Mouse (Mus musculus) intestine, embryonic 14.5 days (tissue): ENCODE measurements around the gene Slc6a1. TPM values are rescaled to one million over a fixed set of nuclear protein-coding genes. Genes with fewer than 3 reads are reported as not detected.
"Not testable (repeated sequence)": the region's sequence is repeated elsewhere in the genome, so short reads cannot be mapped to it uniquely, and the experiment has no call there.

Experiments
- ATAC-seq: fragments of 200-750 bp; cut with Nextera tagmentation; replicated peaks from 2 replicates; pipeline ENCODE4 v1.8.0; 2017; ENCODE audit warnings: low read depth, moderate number of reproducible peaks, moderate TSS enrichment, moderate library complexity; ENCODE audit not compliant: low FRiP score, low TSS enrichment
- DNase-seq: peaks from one replicate; pipeline ENCODE4 v3.0.0-alpha.2; 2018; ENCODE audit warnings: low spot score
- H3K27ac ChIP-seq: fragments of 300-500 bp; sonication (generic); 2 replicates; pipeline ENCODE4 v1.5.1; 2014; ENCODE audit warnings: low read depth, mild to moderate bottlenecking, control low read depth
- H3K27me3 ChIP-seq: fragments of 300-500 bp; sonication (generic); replicated peaks from 2 replicates; pipeline ENCODE4 v1.6.1; 2014; ENCODE audit warnings: low read length, control low read depth; ENCODE audit not compliant: control insufficient read depth, insufficient read depth
- H3K36me3 ChIP-seq: fragments of 300-500 bp; sonication (generic); 2 replicates; pipeline ENCODE4 v1.6.1; 2014; ENCODE audit warnings: low read length, control low read depth; ENCODE audit not compliant: control insufficient read depth, insufficient read depth
- H3K4me1 ChIP-seq: fragments of 300-500 bp; sonication (generic); replicated peaks from 2 replicates; pipeline ENCODE4 v1.6.1; 2014; ENCODE audit warnings: low read length, control low read depth, mixed read lengths; ENCODE audit not compliant: control insufficient read depth, insufficient read depth
- H3K4me2 ChIP-seq: fragments of 300-500 bp; sonication (generic); 2 replicates; pipeline ENCODE4 v1.6.1; 2014; ENCODE audit warnings: low read length
- H3K4me3 ChIP-seq: fragments of 300-500 bp; sonication (generic); 2 replicates; pipeline ENCODE4 v1.5.1; 2014; ENCODE audit warnings: low read depth, low read length, control low read depth, mixed read lengths
- H3K9ac ChIP-seq: fragments of 300-500 bp; sonication (generic); 2 replicates; pipeline ENCODE4 v1.6.1; 2014; ENCODE audit warnings: mild to moderate bottlenecking, low read length
- H3K9me3 ChIP-seq: fragments of 300-500 bp; sonication (generic); 2 replicates; pipeline ENCODE4 v1.6.1; 2016; ENCODE audit warnings: low read length, control low read depth; ENCODE audit not compliant: control insufficient read depth
- WGBS: fragments of 180-500 bp; shearing (Covaris S2); extraction: QIAGEN DNeasy Blood & Tissue Kit; methylation state at CpG from one replicate; pipeline ENCODE4 v1.1.7; 2014; 5-methylcytosine and 5-hydroxymethylcytosine counted together
- polyA plus RNA-seq: library from polyadenylated mRNA; unstranded; fragments of >200 nt; fragmentation: Nextera tagmentation; extraction: Ambion mirVana; gene quantifications from 2 replicates; pipeline ENCODE4 v1.2.1, GENCODE M21; 2014

Slc6a1 gene
- polyA plus RNA-seq, 1 experiment from 2014 or later = not detected

DNA sequence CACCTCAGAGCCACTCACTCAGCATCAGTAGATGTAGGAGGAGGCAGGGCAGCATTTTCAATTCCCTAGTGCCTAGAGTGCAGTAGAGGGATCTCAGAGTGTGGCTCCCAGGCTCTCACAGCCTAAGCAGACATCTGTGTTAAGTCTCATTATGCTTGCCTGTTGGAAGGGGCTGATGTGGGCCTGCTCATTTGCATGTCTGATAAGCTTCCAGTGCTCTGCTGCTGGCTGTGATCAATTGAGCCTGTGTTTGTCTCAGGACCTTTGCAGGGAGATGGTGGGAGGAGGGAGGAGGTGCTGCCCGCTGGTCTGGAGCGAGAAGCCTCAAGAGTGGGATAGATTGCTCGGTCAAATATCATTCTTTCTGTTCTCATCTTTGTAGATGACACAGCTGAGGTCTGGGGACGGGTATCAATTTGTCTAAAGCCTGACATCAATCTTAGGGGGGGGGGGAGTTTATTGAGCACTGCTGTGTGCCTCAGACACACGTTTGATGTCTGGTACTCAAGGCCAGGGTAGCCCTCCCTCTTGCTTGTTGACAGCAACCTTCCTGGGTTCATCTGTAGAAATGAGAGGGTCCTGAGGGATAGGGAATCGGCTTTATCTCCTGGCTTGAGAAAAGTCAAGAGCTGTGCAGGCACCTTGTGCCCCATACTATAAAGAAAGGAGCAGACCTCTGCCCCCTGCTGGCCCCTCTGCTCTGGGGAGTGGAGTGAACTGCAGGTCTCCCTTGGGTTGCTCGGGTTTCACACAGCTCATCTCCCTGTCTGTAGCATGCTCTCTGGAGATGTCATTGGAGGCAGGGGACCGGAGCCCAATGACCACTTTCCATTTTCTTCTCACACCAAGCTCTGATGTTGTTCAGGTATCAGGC lies 47.4 kb downstream of the Slc6a1 start:
- H3K9ac ChIP-seq = no peak overlapping the region
- 38% methylated on average over 8 of the region's 8 CpGs for WGBS
- ATAC-seq (peak; percentile 40; the same call in 1 of the 2 replicates), DNase-seq (no peak)
- H3K36me3 ChIP-seq = no peaks in the 10 kb centered on the region
- H3K4me1 ChIP-seq = no peaks in the 10 kb centered on the region
- no peaks in the 10 kb centered on the region for H3K9me3 ChIP-seq
- no peak overlapping the region for H3K4me3 ChIP-seq
- no peak overlapping the region for H3K4me2 ChIP-seq
- no peak overlapping the region for H3K27ac ChIP-seq
- no peaks in the 10 kb centered on the region for H3K27me3 ChIP-seq

- Histone ChIP-seq H3K36me3 (no peaks in the 10 kb centered on the region), H3K4me1 (no peaks in the 10 kb centered on the region), H3K27me3 (no peaks in the 10 kb centered on the region), H3K27ac (no peak overlapping the region), H3K4me3 (no peak overlapping the region), H3K9ac (no peak overlapping the region), H3K4me2 (no peak overlapping the region), H3K9me3 (no peaks in the 10 kb centered on the region)
- ATAC-seq (no peak), DNase-seq (no peak)
- 88% methylated on average over 7 of the region's 7 CpGs for WGBS
Observed at GRCm38 (mm10) chr6:114331926-114332325, 49.5 kb downstream of the Slc6a1 start.

GRCm38 (mm10) chr6:114336128-114336943 lies 53.9 kb downstream of the Slc6a1 start:
- no peak overlapping the region for H3K9ac ChIP-seq
- no peaks in the 10 kb centered on the region for H3K4me1 ChIP-seq
- no peaks in the 10 kb centered on the region for H3K27me3 ChIP-seq
- no peaks in the 10 kb centered on the region for H3K9me3 ChIP-seq
- WGBS = 44% methylated on average over 11 of the region's 11 CpGs
- no peak overlapping the region for H3K4me2 ChIP-seq
- no peaks in the 10 kb centered on the region for H3K36me3 ChIP-seq
- no peak overlapping the region for H3K27ac ChIP-seq
- ATAC-seq = no peak
- H3K4me3 ChIP-seq = no peak overlapping the region
- no peak for DNase-seq

DNA sequence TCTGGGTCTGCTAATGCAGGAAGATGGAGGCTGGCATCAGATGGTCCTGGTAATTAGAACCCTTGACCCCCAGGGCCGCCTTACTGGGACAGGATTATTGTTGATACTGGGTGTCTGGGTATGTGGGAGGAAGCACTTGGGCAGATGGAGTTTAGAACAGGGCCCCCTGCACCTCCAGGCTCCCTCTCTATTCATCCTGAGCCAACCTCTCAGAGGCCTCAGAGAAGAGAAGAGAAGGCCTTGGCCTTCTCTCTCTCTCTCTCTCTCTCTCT lies 54.4 kb downstream of the Slc6a1 start:
- no peaks in the 10 kb centered on the region for H3K4me1 ChIP-seq
- H3K4me3 ChIP-seq = no peak overlapping the region
- no peak for ATAC-seq
- H3K9ac ChIP-seq = no peak overlapping the region
- no peak overlapping the region for H3K27ac ChIP-seq
- H3K27me3 ChIP-seq = no peaks in the 10 kb centered on the region
- H3K9me3 ChIP-seq = no peaks in the 10 kb centered on the region
- no peaks in the 10 kb centered on the region for H3K36me3 ChIP-seq
- no peak for DNase-seq
- WGBS = 50% methylated on average over 1 of the region's 1 CpGs
- no peak overlapping the region for H3K4me2 ChIP-seq

GRCm38 (mm10) chr6:114341381-114341780 lies 58.9 kb downstream of the Slc6a1 start:
- H3K4me3 ChIP-seq, H3K27me3 ChIP-seq, H3K27ac ChIP-seq, H3K4me2 ChIP-seq, H3K9ac ChIP-seq, H3K36me3 ChIP-seq, ATAC-seq, DNase-seq, H3K4me1 ChIP-seq, H3K9me3 ChIP-seq: not testable (repeated sequence)

- H3K4me1 ChIP-seq = 0 out of 2 replicates have a peak, but pooled peaks cover 4% of the 10 kb centered on the region
- no peak overlapping the region for H3K4me3 ChIP-seq
- no peak overlapping the region for H3K27ac ChIP-seq
- no peaks in the 10 kb centered on the region for H3K9me3 ChIP-seq
- ATAC-seq = no peak
- no peak overlapping the region for H3K4me2 ChIP-seq
- no peak overlapping the region for H3K9ac ChIP-seq
- 18% methylated on average over 3 of the region's 3 CpGs for WGBS
- DNase-seq = peak; percentile 73
- H3K36me3 ChIP-seq = no peaks in the 10 kb centered on the region
- no peaks in the 10 kb centered on the region for H3K27me3 ChIP-seq
Observed at GRCm38 (mm10) chr6:114343740-114344139, 61.3 kb downstream of the Slc6a1 start.

- no peaks in the 10 kb centered on the region for H3K27me3 ChIP-seq
- DNase-seq = peak; percentile 82
Observed at GRCm38 (mm10) chr6:114345156-114345555, 62.7 kb downstream of the Slc6a1 start.

DNA sequence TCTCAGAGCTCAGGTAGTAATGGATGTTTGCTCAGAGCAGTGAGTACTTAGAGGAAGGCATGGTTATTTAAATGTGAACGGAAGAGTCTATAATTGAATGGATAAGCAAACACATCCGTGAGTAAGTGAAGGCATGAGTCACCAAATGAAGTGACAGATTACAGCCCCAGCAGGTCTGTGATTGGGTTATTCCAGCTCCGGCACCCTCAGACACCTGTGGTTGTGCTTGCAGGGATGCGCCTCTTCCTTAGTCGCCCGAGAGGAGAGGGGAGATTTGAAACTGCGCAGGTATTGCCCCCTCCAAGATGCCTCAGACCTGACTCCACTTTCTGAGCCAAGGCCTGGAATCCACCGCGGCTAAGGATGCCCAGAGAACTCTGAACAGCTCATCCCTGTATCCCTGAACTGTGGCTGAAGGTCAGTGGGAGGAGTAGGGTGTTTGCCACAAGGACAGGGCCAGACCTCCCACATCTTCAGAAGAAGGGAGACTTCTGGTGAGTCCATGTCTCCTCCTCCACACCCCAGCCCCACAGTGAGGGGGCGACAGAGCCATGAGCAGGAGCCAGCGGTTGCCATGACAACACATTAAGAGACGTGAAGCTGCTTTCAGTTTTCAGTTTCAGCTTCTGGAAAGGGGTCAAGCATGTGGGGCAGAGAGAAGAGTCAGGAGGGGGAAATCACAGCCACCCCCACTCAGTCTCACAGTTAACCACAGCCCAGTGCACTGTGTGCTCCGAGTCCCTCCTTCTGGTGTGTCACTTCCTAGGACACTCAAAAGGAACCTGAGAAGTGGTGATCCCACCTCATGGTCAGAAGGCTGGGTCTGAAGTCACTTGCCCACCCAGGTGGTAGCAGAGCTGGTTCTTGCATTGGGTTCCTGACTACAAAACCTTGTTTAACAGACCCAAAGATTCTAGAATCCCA lies 65.7 kb downstream of the Slc6a1 start:
- H3K4me2 ChIP-seq = no peak overlapping the region
- 0 out of 2 replicates have a peak, but pooled peaks cover 4% of the 10 kb centered on the region for H3K4me1 ChIP-seq
- H3K36me3 ChIP-seq = no peaks in the 10 kb centered on the region
- 32% methylated on average over 13 of the region's 13 CpGs for WGBS
- no peaks in the 10 kb centered on the region for H3K27me3 ChIP-seq
- ATAC-seq (peak; percentile 44; the same call in 1 of the 2 replicates), DNase-seq (no peak)
- H3K27ac ChIP-seq = no peak overlapping the region
- no peak overlapping the region for H3K9ac ChIP-seq
- H3K9me3 ChIP-seq = no peaks in the 10 kb centered on the region
- no peak overlapping the region for H3K4me3 ChIP-seq

More at GRCm38 (mm10) chr6:114345156-114345555, 62.7 kb downstream of the Slc6a1 start:
- no peak for ATAC-seq
- H3K4me2 ChIP-seq = no peak overlapping the region
- no peaks in the 10 kb centered on the region for H3K9me3 ChIP-seq
- no peaks in the 10 kb centered on the region for H3K36me3 ChIP-seq
- 37% methylated on average over 4 of the region's 4 CpGs for WGBS
- H3K27ac ChIP-seq = no peak overlapping the region
- 0 out of 2 replicates have a peak, but pooled peaks cover 4% of the 10 kb centered on the region for H3K4me1 ChIP-seq
- H3K4me3 ChIP-seq = no peak overlapping the region
- H3K9ac ChIP-seq = no peak overlapping the region
